Mouse (Mus musculus): Measurements from ENCODE around the gene Gm17783. TPM values are rescaled to one million over a fixed set of nuclear protein-coding genes. Genes with fewer than 3 reads are reported as not detected.
"Not testable (repeated sequence)": the region's sequence is repeated elsewhere in the genome, so short reads cannot be mapped to it uniquely, and the experiment has no call there.

Gene Gm17783
- not detected for polyA plus RNA-seq (2017; shearing (Covaris generic))

DNA sequence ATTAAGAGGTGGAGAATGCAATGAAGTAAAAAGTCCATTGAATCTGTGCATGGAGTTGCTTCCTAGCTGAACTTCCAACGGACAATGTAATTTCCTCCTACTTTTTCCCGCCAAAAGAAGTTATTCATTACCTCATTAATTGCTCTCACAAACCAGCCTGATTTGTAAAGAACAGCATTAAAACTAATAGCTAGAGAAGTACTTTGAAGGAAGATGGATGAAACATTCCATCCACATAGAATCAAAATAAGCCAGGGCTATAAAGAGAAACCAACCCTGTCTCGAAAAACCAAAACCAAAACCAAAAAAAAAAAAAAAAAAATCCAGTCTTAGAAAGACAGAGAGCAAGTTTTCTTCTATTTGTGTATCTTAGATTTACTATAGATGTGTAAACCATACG, at the start of gene Gm17783:
Gene Gm17783 (minus strand): TSS at position 101 of the 400 bp plus-strand sequence.
- no peak for ATAC-seq

DNA sequence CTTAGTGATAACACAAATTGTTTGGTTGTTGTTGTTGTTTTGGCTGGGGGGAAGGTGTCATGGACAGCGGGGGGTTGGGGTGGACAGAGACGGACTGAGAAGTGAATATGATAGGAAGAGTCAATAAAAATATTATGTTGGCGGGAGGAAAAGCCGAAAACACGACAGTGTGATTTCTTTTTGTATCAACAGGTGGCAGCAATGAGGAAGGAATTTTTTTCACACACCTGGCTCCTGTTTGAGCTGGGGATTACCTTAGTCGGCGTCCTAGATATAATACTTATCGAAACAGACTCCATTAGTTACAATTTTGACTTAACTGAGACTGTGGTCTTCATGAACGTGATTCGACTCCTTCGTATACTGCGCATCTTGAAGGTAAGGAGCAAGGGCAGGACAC, 48.0 kb upstream of the Gm17783 start:
- ATAC-seq, result no peak

DNA sequence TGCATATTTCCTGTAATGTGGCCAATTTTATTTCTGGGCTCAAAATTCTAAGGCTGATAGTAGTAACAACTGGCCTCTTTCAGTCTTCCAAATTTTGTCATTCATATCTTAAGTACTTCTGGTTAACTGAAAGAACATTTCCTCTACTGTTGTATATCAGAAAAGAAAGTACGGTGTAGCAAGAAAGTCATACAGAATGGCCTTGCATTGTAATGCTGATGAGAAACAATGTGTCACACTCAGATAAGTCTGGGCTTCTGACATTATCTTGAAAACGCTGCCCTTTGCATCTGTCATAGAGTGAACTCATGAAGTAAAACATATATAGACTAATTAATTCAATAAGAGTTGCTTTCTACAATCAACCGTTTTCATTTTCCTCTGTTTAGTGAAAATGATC, 40.5 kb upstream of the Gm17783 start:
- no peak for ATAC-seq

DNA sequence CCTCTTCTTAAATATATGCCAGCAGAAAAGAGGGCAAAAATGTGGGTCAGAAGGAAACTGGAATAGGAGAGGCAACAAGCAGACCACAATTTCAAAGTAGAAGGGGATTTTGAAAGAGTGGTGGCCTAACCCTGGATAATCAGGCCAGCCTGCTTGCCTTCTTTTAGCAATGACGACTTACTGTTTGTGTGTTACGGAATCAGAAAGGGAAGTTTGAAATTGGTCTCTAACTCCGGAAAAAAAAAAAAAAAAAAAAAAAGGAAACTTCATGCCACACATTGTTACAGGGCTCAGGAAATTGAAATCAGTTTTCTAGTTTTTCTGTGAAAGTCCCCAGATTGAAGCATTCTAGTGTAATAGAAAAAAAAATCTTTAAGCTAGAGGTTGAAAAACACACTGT, 29.9 kb upstream of the Gm17783 start:
- no peak for ATAC-seq

DNA sequence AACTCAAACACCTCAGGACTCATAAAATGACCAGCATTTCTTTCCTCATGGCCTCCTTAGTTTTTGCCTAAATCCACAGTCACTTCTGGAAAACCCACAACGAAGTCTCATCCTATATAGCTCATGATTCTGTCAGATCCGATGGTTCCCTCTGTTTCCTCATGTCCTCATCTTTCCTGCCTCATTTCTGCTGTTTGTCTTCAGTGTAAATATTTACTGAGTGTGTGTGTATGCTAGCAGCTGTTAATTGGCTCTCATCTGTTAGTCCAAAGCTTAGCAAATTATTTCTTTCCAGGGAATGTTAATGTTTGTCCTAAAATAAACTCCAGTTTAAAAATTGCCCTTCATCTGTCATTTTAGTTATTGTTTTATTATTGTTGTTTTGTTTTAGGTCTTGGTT, 19.7 kb upstream of the Gm17783 start:
- ATAC-seq, result no peak

DNA sequence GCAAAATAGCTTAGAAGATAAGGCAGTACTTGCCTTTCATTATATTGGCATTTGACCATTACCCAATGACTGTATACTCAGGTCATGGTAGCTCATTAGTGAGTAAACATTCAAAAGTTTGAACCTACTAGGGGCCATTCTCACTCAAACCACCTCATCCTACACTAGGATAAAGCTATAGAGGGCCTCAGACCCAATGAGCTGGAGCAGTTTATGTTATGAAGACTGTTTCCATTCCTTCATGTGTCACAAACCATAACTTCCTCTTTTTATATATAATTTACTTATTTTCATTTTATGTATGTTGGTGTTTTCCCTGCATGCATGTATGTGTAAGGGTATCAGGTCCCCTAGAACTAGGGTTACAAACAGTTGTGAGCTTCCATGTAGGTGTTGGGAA, 16.1 kb upstream of the Gm17783 start:
- ATAC-seq, result no peak

DNA sequence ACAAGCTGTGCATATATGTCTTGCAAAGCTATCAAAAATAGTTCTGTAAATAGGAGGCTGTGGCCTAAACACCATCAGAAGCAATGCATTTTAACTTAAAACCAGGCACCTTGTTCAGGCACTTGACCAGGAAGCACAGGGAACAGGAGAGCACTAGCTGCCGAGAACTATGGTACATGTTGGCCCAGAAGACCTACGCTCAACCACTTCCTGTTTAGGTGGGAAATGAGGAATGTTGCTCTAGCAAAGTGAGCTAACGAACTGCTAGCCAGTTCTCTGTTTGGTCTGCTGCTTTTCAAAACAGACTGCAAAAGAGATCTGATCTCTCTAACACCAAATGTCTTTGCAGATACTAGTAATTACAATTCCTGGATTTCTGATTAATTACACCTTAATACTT, 12.5 kb upstream of the Gm17783 start:
- no peak for ATAC-seq

DNA sequence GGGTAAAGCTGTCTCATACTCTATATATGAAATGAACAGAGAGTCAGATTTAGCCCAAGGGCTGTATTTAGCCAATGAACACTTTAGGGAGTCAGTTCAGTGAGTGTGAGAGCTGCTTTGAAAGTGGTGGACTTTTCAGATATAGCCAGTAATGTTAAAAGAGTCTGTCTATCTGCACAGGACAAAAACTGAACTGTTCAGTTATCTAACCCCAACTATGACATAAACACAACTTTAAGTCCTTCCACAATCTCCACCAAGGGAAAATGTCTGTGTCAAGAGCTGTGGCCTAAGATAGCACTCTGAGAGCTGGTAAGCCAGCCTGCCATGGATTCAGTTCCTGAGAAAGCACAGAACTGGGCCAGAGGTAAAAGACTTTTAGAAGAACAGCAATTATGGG, 10.3 kb upstream of the Gm17783 start:
- ATAC-seq, result no peak

DNA sequence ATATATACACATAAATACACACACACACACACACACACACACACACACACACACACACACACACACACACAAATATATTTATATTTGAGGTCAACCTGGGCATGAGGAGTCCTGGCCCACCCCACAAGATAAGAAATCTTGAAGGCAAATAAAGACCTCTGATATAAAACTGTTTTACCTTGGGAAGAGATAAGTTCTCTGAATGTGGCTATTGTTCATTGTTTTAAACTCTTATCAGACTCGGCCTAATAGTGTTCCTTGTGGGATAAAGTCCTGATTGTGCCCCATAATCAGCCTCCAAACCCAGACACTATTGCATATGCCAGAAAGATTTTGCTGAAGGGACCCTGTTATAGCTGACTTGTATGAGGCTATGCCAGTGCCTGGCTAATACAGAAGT, 6.5 kb upstream of the Gm17783 start:
- ATAC-seq, result not testable (repeated sequence)

DNA sequence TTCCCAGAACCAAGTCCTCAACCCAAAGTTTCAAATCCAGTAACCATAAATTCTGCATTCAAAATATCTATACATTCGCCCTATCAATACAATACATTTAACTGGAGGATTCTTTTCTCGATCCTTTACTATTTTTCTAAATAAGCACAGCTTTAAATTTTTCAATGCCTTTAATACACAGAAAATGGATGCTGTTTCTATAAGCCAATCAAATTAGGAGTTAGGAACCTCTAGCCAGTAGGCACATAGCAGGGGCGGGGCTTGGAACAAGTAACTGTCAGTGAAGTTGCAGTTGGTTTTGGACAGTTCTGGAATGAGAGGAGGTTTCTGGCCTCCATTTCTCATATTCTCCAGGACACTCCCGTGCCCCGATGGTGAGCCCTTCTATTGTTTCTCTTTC, 3.2 kb upstream of the Gm17783 start, which contains the start of gene Slc9c1:
Gene Slc9c1 (plus strand): TSS at position 301 of the 400 bp plus-strand sequence.
- no peak for ATAC-seq

DNA sequence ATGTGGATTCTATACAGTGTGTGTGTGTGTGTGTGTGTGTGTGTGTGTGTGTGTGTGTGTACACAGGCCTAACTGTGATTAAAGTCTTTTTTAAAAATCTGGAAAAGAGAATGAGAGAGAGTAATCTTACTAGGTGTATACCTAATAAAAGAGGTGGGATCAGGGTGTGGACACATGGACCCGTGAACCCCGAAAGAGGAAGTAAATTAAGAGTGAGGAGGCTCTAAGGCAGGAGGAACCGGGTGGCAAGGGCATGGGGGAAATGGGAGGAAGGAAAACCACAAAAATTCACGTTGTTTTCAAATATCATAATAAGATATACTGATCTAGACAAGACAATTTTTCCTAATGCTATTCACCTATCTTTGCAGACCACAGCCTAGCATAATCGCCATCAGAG, 6.3 kb downstream of the Gm17783 start:
- ATAC-seq, result no peak

DNA sequence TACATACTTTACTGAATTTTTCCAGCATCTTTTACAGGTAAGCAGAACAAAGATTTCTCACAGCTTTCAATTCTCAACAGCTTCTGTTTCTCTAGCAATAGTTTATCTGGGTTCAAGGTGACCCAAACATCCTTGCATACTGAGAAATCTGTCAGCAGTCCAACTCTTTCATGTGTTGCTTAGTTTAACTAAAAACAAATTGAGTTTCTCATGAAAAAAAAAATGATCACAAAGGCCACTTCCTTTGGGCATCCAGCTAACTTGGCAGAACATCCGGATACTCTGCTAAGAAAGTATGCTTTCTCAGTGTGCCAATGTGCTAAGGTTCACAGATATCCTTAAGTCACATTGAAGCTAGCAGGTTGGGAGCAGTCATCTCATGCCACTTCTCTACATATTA, 36.5 kb downstream of the Gm17783 start:
- no peak for ATAC-seq

DNA sequence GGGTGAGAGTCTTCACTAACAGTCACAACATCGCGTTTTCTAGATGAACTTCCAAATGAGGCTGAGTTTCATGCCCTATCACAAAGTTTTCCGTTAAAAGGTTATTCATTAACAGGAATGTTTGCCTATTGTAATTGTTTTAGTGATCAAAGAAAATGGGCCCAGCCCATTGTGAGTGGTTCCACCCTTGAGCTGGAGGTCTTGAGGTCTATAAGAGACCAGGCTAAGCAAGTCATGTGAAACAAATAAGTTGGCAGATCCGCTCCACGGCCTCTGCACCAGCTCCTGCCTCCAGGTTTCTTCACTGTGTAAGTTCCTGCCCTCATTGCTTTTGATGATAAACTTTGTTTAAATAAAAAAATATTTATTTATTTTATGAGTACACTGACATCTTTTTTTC, 38.9 kb downstream of the Gm17783 start, which contains the start of gene Gm609:
Gene Gm609 (minus strand): TSS at position 43 of the 400 bp plus-strand sequence.
- ATAC-seq, result no peak

DNA sequence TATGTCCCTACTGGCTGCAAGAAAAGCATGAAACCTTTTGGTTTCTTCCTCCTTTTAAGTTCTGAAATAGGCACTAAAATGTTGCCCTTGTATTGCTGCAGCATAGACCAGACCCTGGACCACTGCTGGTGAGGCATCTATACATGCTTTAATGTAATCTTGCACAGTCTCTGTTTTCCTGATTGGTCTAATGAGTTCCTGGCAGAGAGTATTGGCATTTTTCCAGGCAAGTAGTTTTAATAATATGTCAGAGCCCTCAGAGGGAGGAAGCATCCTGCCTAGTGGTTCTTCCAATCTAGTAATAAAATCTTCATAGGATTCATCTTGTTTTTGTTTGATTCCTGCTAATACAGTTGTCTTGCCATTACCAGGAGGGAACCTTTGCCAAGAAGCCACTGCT, 54.9 kb downstream of the Gm17783 start:
- no peak for ATAC-seq

DNA sequence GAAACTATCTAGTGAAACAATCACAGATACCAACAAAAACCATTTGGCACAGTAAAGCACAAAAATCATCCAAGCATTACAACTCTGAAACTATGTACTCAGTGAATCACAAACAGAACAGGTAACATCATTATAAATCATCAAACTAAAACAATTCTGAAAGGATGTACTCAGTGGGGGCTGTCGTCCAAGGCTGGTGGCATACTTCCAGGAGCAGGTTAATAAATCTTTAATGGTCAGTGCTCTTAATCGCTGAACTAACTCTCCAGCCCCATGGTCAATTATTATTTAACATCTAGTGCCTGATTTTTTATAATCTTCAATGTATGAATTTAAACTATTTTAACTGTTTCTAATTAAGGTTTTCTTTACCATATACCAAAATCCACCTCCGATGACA, 60.0 kb downstream of the Gm17783 start:
- ATAC-seq, result not testable (repeated sequence)

Other genes starting within 250 kb of the Gm17783 start
- 100 to 1,000 TPM; 163 to 168 TPM for gene Cd200, start 123.0 kb downstream of the Gm17783 start, polyA plus RNA-seq (2017; shearing (Covaris generic))
- gene Gm609, start 39.1 kb downstream of the Gm17783 start, polyA plus RNA-seq (2017; shearing (Covaris generic)), result under 1 TPM in 1 of 2 experiments, not detected in 1; 0.19 TPM
- gene Slc9c1, start 3.3 kb upstream of the Gm17783 start, polyA plus RNA-seq (2017; shearing (Covaris generic)), result not detected
- gene Gcsam, start 78.3 kb upstream of the Gm17783 start, polyA plus RNA-seq (2017; shearing (Covaris generic)), result under 1 TPM in 1 of 2 experiments, not detected in 1; 0.62 TPM
- gene BC016579, start 122.0 kb upstream of the Gm17783 start, polyA plus RNA-seq (2017; shearing (Covaris generic)), result under 1 TPM in 1 of 2 experiments, not detected in 1; 0.28 TPM
- gene Tmprss7, start 161.6 kb upstream of the Gm17783 start, polyA plus RNA-seq (2017; shearing (Covaris generic)), result not detected
- gene Tagln3, start 192.6 kb upstream of the Gm17783 start, polyA plus RNA-seq (2017; shearing (Covaris generic)), result not detected
- gene Abhd10, start 210.9 kb upstream of the Gm17783 start, polyA plus RNA-seq (2017; shearing (Covaris generic)), result 10 to 100 TPM; 19.1 to 29.5 TPM

Measured in CD4-positive, CD25-positive, alpha-beta regulatory T cell, adult 4 months (primary cell).